Comparison of ENCODE assay signal across 8 mouse cellular contexts in the genomic region with DNA sequence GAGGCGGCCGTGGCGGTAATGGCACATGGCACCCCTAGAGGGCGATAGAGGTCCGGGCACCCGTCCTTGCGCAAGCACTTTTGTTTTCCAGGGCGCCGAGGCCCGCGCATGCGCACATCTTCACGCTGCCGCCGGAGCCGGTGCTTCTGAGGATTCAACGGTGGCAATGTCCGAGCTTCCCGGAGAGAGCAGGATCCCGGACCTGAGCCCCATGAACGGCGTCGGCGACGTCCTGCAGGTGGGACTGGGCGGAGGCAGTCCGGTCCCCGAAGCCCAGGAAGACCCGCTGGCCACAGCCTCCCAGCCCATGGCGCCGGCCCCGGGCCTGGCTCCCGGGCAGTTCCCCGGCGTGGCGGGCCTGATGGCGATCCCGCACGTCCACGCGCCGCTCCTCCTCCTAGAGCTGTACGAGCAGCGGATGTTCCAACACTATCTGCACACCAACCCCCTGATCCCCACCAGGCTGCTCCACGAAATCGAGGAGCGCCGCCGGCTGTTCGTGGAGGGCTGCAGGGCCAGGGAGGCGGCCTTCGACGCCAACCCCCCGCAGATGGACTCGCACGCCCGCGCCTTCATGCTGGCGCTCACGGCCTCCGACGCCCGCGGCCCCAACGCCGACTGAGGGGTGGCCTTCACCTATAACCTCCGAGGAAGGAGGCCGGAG. TPM values are rescaled to one million over a fixed set of nuclear protein-coding genes. Genes with fewer than 3 reads are reported as not detected.
DNase-seq lines count a peak whose midpoint lies in the region; ATAC-seq and TF ChIP-seq lines count a peak whose summit lies in the region.

A gene (plus strand): TSS at position 125 of the 664 bp plus-strand sequence.

- H3K36me3 ChIP-seq in embryonic facial prominence, embryonic 15.5 days: peaks cover 2% of the 10 kb centered on the region; the same call in 1 of the 2 replicates
- H3K36me3 ChIP-seq in limb, embryonic 12.5 days: peaks cover 6% of the 10 kb centered on the region
- peaks cover 5% of the 10 kb centered on the region; the same call in 1 of the 2 replicates for H3K36me3 ChIP-seq in midbrain, embryonic 15.5 days (replicated peaks)

- peak; percentile 53; the same call in 1 of the 2 replicates for ATAC-seq in embryonic facial prominence, embryonic 15.5 days (ENCODE audit: insufficient number of reproducible peaks, low FRiP score, low TSS enrichment, low read depth)
- no peak; the same call in 1 of the 2 replicates for ATAC-seq in limb, embryonic 12.5 days (ENCODE audit: insufficient number of reproducible peaks, insufficient read depth, low FRiP score, low TSS enrichment, low read depth)
- peak; percentile 78 for ATAC-seq in midbrain, embryonic 15.5 days (replicated peaks)

- DNase-seq in A20 (ENCODE audit: low read depth, low spot score): peak; percentile 94
- DNase-seq in heart, adult 8-10 months (ENCODE audit: low spot score): peak; percentile 95
- peak; percentile 92 to 96 for DNase-seq in kidney, adult 8-10 months
- DNase-seq in spleen, adult 18-20 months: peak; percentile 88 to 96

- H3K4me2 ChIP-seq in embryonic facial prominence, embryonic 15.5 days (replicated peaks): peak within 1 kb of the TSS; percentile 91
- peak within 1 kb of the TSS; percentile 75 for H3K4me2 ChIP-seq in limb, embryonic 12.5 days
- H3K4me2 ChIP-seq in midbrain, embryonic 15.5 days: peak within 1 kb of the TSS; percentile 80

- 4% methylated on average over 68 of the region's 68 CpGs for WGBS in embryonic facial prominence, embryonic 15.5 days
- WGBS in limb, embryonic 12.5 days: 3% methylated on average over 68 of the region's 68 CpGs
- 2% methylated on average over 67 of the region's 68 CpGs for WGBS in midbrain, embryonic 15.5 days

- peak; percentile 25; the same call in 1 of the 2 replicates for TF ChIP-seq CTCF in bone marrow macrophage, adult 2 months (IDR thresholded peaks at IDR 0.05; ENCODE audit: low read depth, low read length)

- H3K4me1 ChIP-seq in bone marrow macrophage, adult 2 months (ENCODE audit: control insufficient read depth, insufficient read depth, low read length): peaks cover 6% of the 10 kb centered on the region; the same call in 1 of the 2 replicates
- H3K4me1 ChIP-seq in embryonic facial prominence, embryonic 15.5 days: peaks cover 10% of the 10 kb centered on the region
- H3K4me1 ChIP-seq in limb, embryonic 12.5 days (replicated peaks): peaks cover 6% of the 10 kb centered on the region
- H3K4me1 ChIP-seq in midbrain, embryonic 15.5 days: peaks cover 16% of the 10 kb centered on the region

- no peak within 1 kb of the TSS for H3K27ac ChIP-seq in bone marrow macrophage, adult 2 months (ENCODE audit: insufficient read depth, low read depth, low read length)
- H3K27ac ChIP-seq in embryonic facial prominence, embryonic 15.5 days (replicated peaks): peak within 1 kb of the TSS; percentile 66; the same call in 1 of the 2 replicates
- H3K27ac ChIP-seq in limb, embryonic 12.5 days: peak within 1 kb of the TSS; percentile 69
- H3K27ac ChIP-seq in midbrain, embryonic 15.5 days: peak within 1 kb of the TSS; percentile 86

- peak within 1 kb of the TSS; percentile 70 for H3K4me3 ChIP-seq in bone marrow macrophage, adult 2 months (ENCODE audit: insufficient read depth, low read length)
- peak within 1 kb of the TSS; percentile 76 for H3K4me3 ChIP-seq in embryonic facial prominence, embryonic 15.5 days (replicated peaks)
- peak within 1 kb of the TSS; percentile 65 for H3K4me3 ChIP-seq in limb, embryonic 12.5 days (replicated peaks)
- peak within 1 kb of the TSS; percentile 62 for H3K4me3 ChIP-seq in midbrain, embryonic 15.5 days

- H3K9me3 ChIP-seq in embryonic facial prominence, embryonic 15.5 days (replicated peaks): no peaks in the 10 kb centered on the region
- no peaks in the 10 kb centered on the region for H3K9me3 ChIP-seq in limb, embryonic 12.5 days
- no peaks in the 10 kb centered on the region for H3K9me3 ChIP-seq in midbrain, embryonic 15.5 days

- peak within 1 kb of the TSS; percentile 80 for H3K9ac ChIP-seq in embryonic facial prominence, embryonic 15.5 days
- H3K9ac ChIP-seq in limb, embryonic 12.5 days (replicated peaks): peak within 1 kb of the TSS; percentile 86
- H3K9ac ChIP-seq in midbrain, embryonic 15.5 days: peak within 1 kb of the TSS; percentile 78

- H3K27me3 ChIP-seq in embryonic facial prominence, embryonic 15.5 days: no peaks in the 10 kb centered on the region
- H3K27me3 ChIP-seq in limb, embryonic 12.5 days: no peaks in the 10 kb centered on the region
- no peaks in the 10 kb centered on the region for H3K27me3 ChIP-seq in midbrain, embryonic 15.5 days (replicated peaks)

- TF ChIP-seq POLR2A in bone marrow macrophage, adult 2 months (IDR thresholded peaks at IDR 0.05; ENCODE audit: borderline replicate concordance, low read depth, low read length): no peak

RNA-seq across cellular contexts. Expression of the gene that starts here (rescaled TPM):
- 4.3 and 4.6 TPM in 2 replicates for polyA plus RNA-seq in bone marrow macrophage, adult 2 months (2012; ENCODE audit: insufficient read depth, insufficient read length, missing spikeins)
- polyA plus RNA-seq in embryonic facial prominence, embryonic 15.5 days (2015; fragmentation: Nextera tagmentation; extraction: Ambion mirVana): 13.6 and 15.5 TPM in 2 replicates
- 10 to 100 TPM; 13.7 to 16.8 (median 15.2) TPM for total RNA-seq in heart, adult 8-10 months (2022)
- 17.6 and 18.5 TPM in 2 replicates for polyA plus RNA-seq in limb, embryonic 12.5 days (2016; fragmentation: Nextera tagmentation; extraction: Ambion mirVana)
- 44.1 and 45.1 TPM in 2 replicates for polyA plus RNA-seq in midbrain, embryonic 15.5 days (2015; fragmentation: Nextera tagmentation; extraction: Ambion mirVana)
